Mouse (Mus musculus): Measurements from ENCODE around the gene Il33.
"Not testable (repeated sequence)": the region's sequence is repeated elsewhere in the genome, so short reads cannot be mapped to it uniquely, and the experiment has no call there.

Il33 gene

DNA sequence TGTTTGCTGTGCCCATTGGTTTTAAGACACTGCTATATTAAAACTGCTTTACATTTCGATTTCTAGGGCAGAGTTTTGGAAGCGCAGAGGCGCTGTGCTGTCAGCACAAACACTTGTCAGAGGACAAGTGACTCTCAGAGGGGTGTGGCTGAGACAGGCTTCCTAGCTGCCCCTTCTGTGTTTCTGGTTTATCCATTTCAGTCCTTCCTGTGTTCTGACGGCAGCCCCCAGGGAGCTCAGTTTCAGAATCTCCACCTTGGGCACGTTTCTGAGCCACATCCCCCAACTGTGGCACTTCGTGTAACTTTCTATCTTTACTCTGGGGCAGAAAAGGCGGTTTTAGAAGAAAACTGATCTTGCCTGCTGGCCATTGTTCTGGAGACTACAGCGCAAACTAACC, 12.5 kb downstream of the Il33 start:
- no peak for DNase-seq (ENCODE audit: low read depth, low spot score)

DNA sequence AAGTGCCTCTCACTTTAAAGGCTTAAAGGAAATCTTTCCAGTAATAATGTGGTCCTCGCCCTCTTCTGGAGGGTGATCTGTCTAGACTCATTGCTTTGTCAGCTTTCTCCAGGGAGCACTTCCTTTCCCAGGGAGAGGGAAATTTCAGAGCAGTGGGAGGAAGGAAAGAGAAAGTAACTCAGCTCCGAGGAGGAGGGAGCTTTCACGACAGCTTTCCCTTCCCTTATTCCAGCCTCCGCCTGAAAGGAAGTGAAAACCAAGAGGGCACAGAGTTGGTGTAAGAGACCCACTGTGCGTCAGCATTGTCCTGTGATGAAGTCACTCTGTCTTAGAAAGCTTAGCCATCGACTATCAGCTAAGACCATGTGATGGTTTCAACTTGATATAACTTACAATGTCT, 15.3 kb downstream of the Il33 start:
- DNase-seq (ENCODE audit: low read depth, low spot score) = no peak

- DNase-seq (ENCODE audit: low read depth, low spot score) = no peak
Observed at GRCm38 (mm10) chr19:29941208-29941607, 16.3 kb downstream of the Il33 start.

- DNase-seq (ENCODE audit: low read depth, low spot score) = no peak
Observed at GRCm38 (mm10) chr19:29942358-29942757, 17.4 kb downstream of the Il33 start.

DNA sequence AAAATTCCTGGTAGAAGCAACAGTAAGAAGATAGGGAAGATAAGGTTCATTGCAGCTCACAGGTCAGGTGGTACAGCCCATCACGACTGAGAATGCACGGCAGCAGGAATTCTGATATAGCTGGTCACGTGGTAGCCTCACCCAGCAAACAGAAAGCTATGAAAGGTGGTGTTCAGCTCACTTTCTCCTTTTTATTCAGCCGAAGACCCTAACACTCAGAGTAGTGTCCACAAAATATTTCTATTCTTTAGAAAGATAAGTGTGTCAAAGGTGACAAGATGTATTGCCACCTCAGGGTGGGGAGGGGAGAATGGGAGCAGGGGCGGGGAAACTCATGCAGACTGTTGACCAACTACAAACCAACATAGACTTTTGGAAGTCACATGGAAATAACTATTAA, 19.5 kb downstream of the Il33 start:
- no peak for DNase-seq (ENCODE audit: low read depth, low spot score)

- not testable (repeated sequence) for DNase-seq (ENCODE audit: low read depth, low spot score)
Observed at GRCm38 (mm10) chr19:29944935-29945334, 20.0 kb downstream of the Il33 start.

DNA sequence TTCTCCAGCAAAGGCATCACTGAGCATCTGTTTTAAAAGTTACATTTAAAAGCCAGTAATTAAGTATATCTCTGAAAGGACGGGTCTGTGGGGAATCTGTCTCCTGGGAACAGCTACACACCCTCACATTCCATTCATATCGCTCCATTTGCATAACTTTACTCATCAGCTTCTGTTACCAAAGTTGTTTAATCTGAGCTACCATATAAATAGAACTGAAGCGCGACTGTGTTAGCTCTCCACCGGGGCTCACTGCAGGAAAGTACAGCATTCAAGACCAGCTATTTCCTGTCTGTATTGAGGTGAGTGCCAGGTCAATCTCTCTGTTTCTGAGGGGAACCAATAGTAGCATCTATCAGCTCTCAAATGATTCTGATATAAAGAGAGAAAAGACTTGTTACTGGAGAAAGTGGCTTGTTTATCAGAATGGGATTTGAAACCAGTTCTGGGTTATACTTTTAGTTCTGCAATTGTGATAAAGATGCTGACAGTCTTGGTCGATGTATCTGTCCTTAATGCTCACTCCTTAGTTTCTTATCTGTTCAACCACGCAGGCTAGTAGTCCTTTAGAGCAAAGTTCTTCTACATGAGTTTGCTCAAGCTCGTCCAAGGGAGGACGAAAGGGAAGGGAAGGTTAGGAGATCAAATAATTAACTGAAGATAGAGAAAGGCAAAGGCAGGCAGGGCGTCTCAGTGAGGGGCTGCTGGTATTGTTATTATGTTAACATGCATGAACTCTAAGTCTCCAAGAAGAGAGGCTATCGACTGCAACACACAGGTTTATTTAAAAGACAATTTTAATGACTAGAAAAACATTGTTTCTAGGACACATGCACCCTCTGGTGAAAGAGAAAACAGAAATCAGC, 20.9 kb downstream of the Il33 start:
- DNase-seq (ENCODE audit: low read depth, low spot score) = no peak

DNA sequence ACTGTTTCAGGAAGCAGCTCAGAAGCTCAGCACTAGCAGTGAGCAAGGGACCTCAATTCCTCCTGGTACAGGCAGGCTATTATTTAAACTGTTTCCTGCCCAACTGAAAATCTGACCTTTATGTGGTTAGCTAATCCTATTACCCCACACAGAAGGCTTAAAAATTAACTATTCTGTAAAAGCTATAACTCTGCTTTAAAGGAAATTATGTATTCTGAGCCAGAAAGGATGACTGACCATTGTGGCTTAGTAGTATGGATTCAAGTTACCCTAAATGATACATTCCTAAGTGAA, 21.5 kb downstream of the Il33 start:
- no peak for DNase-seq (ENCODE audit: low read depth, low spot score)

GRCm38 (mm10) chr19:29947056-29947455, 22.1 kb downstream of the Il33 start:
- no peak for DNase-seq (ENCODE audit: low read depth, low spot score)

DNA sequence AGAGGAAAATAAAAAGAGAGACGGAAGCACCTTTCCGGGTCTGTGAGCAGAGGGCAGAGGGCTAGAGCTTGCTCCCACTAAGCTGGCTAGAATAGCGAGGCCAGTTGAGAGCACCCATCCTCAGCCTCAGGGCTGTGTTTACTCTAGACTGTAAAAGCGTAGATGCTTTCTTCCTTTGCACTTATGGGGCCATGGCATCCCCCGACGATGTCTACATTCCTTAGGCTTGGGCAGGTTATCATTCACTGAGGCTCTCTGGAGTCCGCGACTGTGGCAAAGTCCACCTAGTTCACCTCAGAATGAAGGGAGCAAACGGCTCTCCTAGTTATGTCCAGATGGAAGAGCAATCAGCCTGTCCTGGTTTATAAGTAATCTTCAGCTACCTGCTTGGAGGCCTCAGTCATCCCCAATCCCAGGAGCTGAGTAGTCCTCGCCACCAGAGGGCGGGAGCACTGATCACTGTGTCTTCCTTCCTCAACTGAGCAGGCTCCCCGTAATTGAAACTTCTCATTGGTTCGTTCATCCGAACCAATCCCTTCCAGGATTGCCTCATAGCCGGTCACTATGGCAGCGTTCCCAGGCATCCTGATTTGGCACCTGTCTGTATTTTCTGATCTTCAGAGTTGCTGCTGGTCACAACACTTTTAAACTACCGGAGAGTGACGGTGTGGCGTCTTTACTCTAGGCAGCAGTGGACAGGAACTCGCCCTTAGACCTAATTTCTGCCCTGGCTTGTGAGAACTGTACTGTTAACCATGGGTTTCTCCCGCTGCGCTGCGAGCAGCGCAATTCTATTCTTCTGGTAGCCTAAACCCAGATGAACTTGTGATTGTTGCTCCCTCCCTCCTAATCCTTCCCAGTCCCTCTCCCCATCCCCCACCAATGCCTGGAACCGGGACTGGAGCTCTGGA, 23.2 kb downstream of the Il33 start:
- DNase-seq (ENCODE audit: low read depth, low spot score) = peak; percentile 88

DNA sequence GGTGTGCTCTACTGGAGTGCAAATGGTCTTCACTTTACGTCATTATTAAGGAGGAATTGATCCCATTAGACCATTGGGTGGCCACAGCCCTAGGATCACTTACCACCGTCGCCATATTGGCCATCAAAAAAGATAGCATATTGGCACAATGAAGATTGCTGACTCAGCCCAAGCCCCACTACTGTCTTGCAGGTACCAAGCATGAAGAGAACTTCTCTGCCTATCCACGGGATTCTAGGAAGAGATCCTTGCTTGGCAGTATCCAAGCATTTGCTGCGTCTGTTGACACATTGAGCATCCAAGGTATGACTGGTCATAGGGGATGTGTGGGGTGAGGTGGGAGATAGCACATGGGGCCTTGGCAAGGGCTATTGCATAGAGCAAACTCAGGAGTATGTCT, 27.6 kb downstream of the Il33 start:
- no peak for DNase-seq (ENCODE audit: low read depth, low spot score)

- DNase-seq (ENCODE audit: low read depth, low spot score) = no peak
Observed at GRCm38 (mm10) chr19:29953833-29954232, 28.9 kb downstream of the Il33 start.

DNA sequence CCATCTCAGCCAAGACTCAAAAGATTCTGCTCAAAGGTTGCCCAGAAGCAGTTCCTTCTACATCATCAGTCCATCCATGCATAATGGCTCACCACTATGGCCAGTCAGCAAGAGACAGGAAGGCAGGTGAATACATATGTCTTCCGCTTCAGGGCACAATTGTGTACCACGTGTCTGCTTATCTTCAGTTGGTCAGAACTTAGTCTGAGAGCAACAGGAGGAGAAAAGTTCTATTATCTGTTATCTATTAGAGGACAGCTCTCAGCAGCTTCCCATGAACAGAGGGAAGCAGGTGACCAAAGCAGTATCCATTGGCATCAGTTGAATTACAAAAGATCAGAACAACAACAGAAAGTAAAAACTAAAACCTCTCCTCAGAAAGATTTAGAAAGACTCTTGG, 30.5 kb downstream of the Il33 start:
- no peak for DNase-seq (ENCODE audit: low read depth, low spot score)

GRCm38 (mm10) chr19:29960906-29961305, 36.0 kb downstream of the Il33 start:
- no peak for DNase-seq (ENCODE audit: low read depth, low spot score)

- no peak for DNase-seq (ENCODE audit: low read depth, low spot score)
Observed at GRCm38 (mm10) chr19:29961842-29962241, 36.9 kb downstream of the Il33 start.

DNA sequence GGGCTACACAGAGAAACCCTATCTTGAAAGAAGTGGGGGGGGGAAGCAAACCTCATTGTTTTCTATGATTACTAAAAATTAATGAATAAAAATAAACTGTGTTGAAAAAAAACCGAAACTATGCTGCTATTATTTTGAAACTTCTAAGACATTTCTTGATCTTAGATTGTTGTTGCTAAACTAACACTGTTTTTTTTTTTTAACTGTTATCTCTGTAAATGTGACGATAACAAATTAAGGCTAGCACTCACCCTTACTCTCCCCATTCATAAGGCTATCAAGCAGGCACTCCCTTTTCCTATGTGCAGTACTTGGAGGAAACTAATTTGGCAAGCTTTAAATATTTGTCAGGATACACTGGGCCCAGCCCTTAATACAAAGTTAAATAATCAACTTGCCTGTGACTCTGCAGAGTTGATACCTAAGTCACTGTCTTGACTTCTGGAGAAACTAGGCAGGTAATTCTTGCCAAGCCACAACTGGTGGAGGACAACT, 38.7 kb downstream of the Il33 start:
- DNase-seq (ENCODE audit: low read depth, low spot score) = no peak

DNA sequence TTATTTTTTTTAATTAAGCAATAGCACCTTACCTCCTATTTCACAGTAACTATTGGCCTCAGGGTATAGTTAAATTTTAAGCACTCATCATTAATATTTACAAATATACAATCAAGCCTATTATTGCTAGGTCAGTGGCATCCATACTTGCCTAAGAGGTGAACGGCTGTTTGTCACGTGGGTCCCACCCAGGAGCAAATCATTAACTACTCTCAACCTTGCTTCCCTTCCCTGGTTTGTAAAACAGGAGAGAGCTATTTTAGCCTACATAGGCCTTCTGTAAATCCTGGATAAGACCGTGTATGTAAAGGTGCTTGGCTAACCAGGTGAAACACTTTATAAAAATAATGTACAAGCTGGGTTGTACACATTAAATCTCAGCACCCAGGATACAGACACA, 43.0 kb downstream of the Il33 start:
- DNase-seq (ENCODE audit: low read depth, low spot score) = no peak

DNA sequence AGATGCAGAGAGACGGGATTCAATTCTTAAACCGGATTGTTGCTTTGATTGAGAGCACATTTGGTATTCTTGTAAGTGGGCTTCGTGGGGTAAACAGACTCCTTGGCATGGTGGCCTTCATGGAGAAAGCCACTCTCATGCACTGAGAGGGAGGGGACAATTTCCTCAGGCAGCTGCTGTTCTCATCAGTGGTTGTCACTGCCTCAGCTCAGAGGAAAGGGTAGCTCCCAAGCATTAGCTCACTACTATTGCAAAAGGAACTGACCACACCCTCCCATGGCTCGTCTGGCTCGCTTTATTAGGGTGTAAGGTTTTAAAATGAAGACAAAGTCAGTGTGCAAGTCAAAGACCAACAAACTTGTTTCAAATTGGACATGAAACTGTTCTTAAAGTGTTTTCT, 48.5 kb downstream of the Il33 start:
- no peak for DNase-seq (ENCODE audit: low read depth, low spot score)

DNA sequence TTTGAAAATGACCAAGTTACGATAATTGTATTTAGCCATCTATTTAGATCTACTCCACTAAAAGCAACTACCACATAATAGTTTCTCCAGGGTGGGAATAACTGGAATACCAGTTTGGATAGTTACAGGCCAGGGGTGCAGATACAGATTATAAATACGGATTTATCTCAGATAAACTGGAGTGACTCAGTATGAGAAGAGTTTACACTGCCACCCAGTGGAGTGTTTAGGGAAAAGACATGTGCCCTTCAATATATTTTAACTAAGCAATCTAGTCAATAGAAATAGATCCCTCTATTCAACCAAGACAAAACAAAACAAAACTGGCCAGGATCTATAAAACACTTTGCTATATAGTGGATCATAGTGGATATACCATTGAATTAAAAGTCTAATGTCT, 53.9 kb downstream of the Il33 start:
- peak; percentile 28 for DNase-seq (ENCODE audit: low read depth, low spot score)

DNA sequence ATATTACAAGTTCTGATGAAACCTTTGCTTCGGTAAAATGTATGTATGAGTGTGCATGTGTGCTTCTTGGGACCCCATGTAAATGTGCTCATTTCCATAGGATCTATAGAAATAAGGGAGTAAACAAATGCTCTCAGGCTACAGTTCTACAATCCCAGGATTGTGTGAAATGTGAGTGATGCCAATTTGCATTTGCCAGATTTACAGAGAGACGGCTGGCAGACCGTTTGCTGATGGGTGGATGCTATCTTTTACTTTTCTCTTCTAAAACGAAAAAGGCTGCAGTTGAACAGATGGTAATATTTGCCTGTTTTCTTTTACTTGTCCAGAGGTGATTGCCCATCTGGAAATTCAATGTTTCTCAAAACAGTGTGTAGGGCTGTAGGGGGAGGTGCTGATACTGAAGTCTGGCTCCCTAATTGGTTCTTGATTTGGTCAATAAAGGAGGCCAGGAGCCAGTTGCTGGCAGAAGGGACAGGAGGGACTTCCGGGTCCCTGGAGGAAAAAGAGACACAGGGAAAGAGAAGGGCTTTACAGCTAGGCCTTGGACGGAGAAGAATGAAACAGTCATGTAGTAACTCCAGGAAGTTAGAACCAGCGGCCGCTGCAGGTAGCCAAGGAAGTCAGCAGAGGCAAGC, 54.7 kb downstream of the Il33 start:
- no peak for DNase-seq (ENCODE audit: low read depth, low spot score)

DNA sequence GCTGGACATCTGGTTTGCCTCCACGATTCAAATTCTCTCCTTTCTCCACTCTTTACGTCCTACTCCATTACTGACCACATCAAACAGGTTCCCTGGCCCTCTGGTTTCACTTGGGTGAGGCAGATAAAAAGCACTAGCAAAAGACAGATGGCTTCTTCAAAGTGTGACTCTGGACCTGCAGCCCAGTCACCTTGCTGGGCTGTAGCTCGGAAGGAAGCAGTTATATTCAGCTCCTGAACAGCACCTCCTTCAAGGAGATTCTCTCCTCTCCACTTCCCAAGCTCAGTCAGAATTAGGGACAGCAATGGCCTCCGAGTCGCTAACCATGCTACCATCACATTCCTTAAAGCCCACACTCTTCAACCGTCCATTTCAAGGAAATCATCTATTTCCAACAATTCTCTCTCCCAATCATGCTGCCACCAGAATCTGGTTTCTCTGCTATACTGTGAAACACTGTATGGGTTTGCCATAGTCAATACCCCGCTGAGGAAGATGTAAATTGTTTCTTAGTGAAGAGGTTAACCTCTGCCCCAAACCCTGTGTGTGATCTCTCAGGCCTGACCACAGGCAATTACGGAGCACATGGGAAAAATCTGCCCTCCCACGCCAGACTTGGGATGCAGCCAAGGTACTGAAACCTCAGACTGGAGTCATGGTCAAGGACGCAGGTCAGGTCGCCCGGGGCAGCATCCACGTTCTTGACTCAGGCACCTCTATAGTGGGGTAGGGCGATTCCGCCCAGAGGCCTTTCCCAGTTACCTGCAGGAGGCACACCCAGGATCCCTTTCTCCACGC, 59.5 kb downstream of the Il33 start:
- peak; percentile 8 for DNase-seq (ENCODE audit: low read depth, low spot score)
